Mouse (Mus musculus): ENCODE measurements around the gene Chrna9.
"Not testable (repeated sequence)": the region's sequence is repeated elsewhere in the genome, so short reads cannot be mapped to it uniquely, and the experiment has no call there.

Chrna9 gene

GRCm38 (mm10) chr5:65956144-65957008 is 21.7 kb downstream of the Chrna9 start:
- DNase-seq (ENCODE audit: low read depth, low spot score) = no peak

- DNase-seq (ENCODE audit: low read depth, low spot score) = peak; percentile 66
These were observed 23.9 kb downstream of the Chrna9 start for GRCm38 (mm10) chr5:65958597-65958996.

DNA sequence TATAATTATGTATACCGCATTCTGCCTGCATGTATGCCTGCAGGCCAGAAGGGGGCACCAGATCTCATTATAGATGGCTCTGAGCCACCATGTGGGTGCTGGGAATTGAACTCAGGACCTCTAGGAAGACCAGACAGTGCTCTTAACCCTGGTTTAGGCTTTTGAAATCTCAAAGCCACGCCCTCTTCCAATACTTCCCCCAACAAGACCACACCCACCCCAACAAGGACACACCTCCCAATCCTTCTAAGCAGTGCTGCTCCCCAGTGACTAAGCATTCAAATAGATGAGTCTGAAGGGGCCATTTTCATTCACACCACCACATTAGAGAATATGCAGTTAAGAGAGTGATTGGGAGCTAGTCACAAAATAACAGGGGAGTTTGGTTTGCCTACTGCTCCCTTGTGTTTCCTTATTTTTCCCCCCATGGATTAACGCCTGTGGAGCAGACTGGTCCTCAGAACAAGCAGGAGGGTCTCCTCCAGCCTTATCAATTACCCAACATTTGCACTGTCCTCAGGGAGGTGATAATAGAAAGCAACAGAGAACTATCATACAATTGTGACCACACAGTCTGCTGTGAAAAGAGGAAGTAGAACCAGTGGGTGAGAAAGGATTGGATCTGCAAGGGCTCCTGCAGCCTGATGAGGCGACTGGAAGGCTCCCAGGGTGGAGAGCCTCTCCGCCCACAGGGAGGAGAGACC is 25.3 kb downstream of the Chrna9 start:
- no peak for DNase-seq (ENCODE audit: low read depth, low spot score)

DNA sequence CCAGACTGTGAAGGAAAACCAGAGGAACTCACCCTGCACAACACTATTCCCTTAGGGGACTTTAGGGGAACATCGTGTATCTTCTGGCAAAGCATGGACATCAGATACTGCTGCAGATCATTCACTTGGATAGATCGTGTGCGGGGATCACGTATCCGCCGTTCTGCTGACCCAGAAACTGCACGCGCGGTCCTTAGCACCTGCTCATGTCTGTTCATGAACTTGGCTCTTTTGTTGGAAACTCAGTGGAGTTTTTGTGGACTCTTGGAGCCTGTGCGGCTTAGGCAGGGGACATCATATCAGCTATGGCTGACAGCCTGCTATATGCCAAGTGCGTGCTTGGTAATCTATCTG is 25.9 kb downstream of the Chrna9 start:
- no peak for DNase-seq (ENCODE audit: low read depth, low spot score)

- DNase-seq (ENCODE audit: low read depth, low spot score) = no peak
These were observed 28.6 kb downstream of the Chrna9 start for GRCm38 (mm10) chr5:65963291-65963690.

- DNase-seq (ENCODE audit: low read depth, low spot score) = no peak
These were observed 31.1 kb downstream of the Chrna9 start for GRCm38 (mm10) chr5:65965771-65966279.

DNA sequence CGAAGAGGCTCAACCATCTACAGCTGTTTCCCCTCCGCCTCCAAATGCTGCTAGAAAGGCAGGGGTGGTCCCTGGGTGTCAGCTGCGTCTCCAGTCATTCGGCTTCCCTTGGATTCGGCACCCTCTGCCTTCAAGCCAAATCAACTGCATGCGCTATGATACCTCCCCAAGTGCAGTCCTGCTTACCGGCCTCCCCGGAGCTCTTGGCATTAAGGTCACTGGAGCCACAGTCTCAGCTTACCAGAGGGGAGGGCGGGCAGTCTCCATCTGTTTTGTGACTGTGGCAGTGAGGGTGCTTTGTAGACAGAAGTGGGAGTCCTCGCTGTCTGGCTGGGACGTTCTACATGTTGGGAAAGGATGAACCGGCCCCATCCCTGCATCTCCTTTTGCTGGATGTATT is 32.4 kb downstream of the Chrna9 start:
- no peak for DNase-seq (ENCODE audit: low read depth, low spot score)

GRCm38 (mm10) chr5:65968004-65968403 is 33.3 kb downstream of the Chrna9 start:
- no peak for DNase-seq (ENCODE audit: low read depth, low spot score)

GRCm38 (mm10) chr5:65973189-65973588 is 38.5 kb downstream of the Chrna9 start:
- DNase-seq (ENCODE audit: low read depth, low spot score) = no peak

DNA sequence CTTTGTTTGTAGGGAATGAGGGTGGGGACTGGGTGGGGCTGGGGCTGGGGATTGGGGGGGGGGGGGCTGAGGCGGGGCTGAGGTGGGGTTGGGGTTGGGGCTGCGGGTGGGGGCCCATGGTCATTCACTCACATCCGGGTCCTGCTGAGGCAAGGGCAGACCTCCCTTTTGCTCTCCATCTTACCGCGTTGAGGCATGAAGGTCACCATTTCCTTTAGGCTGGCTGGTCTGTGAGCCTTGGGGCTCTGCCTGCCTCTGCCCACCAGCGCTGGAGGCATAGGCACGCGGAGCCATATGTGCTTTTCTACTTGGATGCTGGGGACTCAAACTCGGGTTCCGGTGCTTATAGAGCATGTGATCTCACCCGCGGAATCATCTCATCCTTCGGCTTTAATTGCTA is 41.0 kb downstream of the Chrna9 start:
- DNase-seq (ENCODE audit: low read depth, low spot score) = no peak

- no peak for DNase-seq (ENCODE audit: low read depth, low spot score)
These were observed 51.7 kb downstream of the Chrna9 start for GRCm38 (mm10) chr5:65986426-65986825.

GRCm38 (mm10) chr5:65987004-65987403 is 52.3 kb downstream of the Chrna9 start:
- DNase-seq (ENCODE audit: low read depth, low spot score) = not testable (repeated sequence)

GRCm38 (mm10) chr5:65991191-65991590 is 56.5 kb downstream of the Chrna9 start:
- DNase-seq (ENCODE audit: low read depth, low spot score) = no peak

GRCm38 (mm10) chr5:65994643-65995042 is 59.9 kb downstream of the Chrna9 start:
- no peak for DNase-seq (ENCODE audit: low read depth, low spot score)

GRCm38 (mm10) chr5:65997813-65998212 is 63.1 kb downstream of the Chrna9 start:
- no peak for DNase-seq (ENCODE audit: low read depth, low spot score)

DNA sequence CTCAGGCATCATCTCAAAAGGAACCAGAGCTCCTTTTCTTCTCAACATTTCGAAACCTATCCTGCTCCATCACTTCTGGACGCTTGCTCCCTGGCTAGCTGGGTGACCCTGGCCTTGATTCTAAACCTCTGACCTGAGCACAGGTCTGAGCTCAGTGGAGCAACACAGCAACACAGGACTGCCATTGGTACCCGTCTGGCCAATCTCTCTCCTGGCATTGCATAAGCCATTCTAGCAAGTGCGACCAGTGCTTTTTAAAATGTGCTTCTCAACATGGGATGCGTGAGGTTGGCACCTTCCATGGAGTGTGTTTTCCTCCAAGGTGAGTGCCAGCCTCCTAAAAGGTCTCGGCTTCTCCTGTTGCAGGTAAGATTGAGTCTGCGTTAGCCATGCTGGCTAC is 64.4 kb downstream of the Chrna9 start:
- no peak for DNase-seq (ENCODE audit: low read depth, low spot score)

GRCm38 (mm10) chr5:66000074-66000473 is 65.4 kb downstream of the Chrna9 start:
- no peak for DNase-seq (ENCODE audit: low read depth, low spot score)

- no peak for DNase-seq (ENCODE audit: low read depth, low spot score)
These were observed 65.9 kb downstream of the Chrna9 start for GRCm38 (mm10) chr5:66000567-66001125.

DNA sequence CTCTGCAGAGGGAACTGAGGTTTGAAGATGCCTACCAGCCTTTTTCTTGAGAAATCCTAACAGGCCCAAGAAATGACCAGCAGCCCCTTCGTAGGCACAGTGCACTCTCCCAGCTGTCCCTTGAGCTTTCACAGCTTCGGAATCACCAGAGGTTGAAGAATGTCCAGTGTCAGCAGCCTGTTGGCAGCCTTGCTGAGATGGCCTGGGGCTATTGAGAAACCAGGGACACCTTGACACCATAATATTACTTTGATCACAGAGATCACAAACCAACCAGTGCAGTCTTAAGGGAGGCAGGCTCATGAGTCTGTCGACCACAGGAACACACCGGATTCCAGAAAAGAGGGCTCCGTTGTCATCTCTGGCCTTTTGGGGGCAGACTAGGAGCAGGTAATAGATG is 66.5 kb downstream of the Chrna9 start:
- DNase-seq (ENCODE audit: low read depth, low spot score) = no peak

DNA sequence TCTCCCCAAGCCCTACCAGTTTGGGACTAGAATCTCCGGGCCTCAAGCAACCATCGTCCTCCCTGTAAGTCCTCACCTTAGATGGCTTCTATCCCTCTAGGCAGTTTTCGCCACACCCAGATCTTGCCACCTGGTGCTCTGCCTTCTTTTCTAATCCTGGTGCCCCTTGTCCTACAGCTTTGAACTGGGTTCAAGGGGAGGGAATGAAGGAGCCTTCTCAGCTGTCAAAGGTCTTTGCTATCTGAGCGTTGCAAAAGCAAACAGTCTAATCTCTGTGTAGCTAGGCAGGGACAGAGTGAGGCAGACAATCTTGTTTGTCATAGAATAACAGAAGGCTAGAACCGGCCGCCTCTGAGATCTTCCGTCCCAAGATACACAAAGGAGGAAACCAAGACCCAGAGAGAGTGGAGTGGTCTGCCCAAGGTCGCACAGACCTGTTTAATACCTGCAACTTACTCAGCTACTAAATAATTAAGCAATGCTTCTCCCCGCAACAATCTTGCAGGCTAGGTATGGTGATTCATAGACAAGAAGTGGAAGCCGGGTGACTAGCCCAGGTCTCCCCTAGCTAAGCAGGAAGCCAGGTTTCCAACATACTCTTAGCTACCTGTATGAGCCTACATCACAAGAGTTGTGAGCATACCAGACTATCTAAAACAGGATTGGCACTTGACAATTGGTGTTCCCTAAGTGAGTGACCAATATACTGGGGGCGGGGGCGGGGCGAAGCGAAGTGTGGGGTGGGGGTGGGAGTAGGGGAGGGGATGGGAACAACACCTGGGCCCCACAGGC is 69.6 kb downstream of the Chrna9 start, which contains the start of gene 9130230L23Rik:
Gene 9130230L23Rik (minus strand): TSS at position 152 of the 792 bp plus-strand sequence.
- DNase-seq (ENCODE audit: low read depth, low spot score) = no peak

DNA sequence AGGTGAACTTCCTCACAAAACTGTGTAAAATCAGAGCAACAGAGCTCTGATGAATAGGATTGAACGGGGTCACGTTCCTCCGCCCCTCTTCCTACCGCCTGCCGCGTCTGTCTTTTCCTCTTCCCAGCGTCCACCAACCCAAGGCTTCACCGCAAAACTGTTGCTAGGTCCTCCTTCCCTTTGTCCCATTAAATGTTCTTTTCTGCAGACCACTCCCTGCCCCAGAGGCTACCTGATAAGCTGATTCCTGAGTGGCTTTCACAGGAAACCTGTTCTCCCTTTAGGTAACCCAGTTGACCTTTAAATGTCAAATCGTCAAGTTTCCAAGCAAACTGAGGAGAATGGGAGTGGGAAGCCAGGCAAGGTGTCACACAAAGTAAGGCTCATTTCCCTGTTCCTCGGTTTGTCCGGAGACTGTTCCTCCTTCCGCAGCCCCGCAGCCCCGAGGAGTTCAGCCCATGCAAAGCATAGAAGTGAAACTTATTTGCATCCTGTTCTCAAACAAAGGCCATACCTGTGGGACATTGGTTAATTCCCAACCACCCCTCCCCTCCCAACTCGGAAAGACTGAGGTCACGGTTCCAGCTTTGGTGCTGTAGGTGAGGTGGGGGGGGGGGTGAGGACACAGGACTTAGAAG is 70.4 kb downstream of the Chrna9 start:
- no peak for DNase-seq (ENCODE audit: low read depth, low spot score)
